In the genomic region with DNA sequence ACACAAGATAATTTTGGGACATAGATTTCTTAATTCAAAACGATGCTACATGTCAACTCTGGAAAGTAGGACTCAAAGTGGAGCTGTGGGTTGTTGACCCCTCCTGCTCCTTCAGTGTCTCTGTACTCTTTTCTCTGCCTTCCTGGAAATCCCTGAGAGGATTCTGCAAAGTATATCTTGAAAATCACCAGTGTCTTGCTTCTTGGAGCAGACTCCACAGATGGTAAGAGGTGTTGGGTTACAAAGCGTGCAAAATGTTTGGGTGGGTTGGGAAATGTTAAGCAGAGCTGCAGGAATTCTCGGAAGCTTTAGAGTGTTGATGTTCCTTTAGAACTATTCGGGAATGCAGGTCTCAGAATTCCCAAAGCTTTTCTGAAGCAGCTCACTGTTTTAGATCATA, we compare ENCODE assay signal across 18 mouse cellular contexts.
A peak's percentile ranks its signal among the peaks of the same experiment; 100 is the strongest.
DNase-seq lines count a peak whose midpoint lies in the region; ATAC-seq and TF ChIP-seq lines count a peak whose summit lies in the region.
"Had no signal": no experiment of that assay in that cellular context is flagged by ENCODE, and none has a peak within 500 bp of the region (broad histone marks: within the 10 kb centered on the region; RNA-seq: fewer than 3 reads in every experiment).

No protein-coding gene starts in this region.

- H3K4me3 ChIP-seq in intestine, embryonic 14.5 days (ENCODE audit: low read depth, low read length), result no peak overlapping the region
- no peak overlapping the region for H3K4me3 ChIP-seq in intestine, postnatal 0 days (ENCODE audit: low read depth, low read length)
- no peak overlapping the region for H3K4me3 ChIP-seq in embryonic facial prominence, embryonic 15.5 days (replicated peaks)
- no peak overlapping the region for H3K4me3 ChIP-seq in heart, embryonic 11.5 days (ENCODE audit: low read depth, low read length)
- H3K4me3 ChIP-seq: embryonic facial prominence, embryonic 13.5 days; forebrain, embryonic 13.5 days; midbrain, embryonic 13.5 days; myocyte had no signal

- no peak for ATAC-seq in intestine, embryonic 14.5 days (replicated peaks; ENCODE audit: low FRiP score, low TSS enrichment, low read depth)
- no peak for ATAC-seq in intestine, postnatal 0 days
- ATAC-seq in embryonic facial prominence, embryonic 15.5 days (ENCODE audit: insufficient number of reproducible peaks, low FRiP score, low TSS enrichment, low read depth), result 0 out of 2 replicates have a peak, but pooled peaks have one; percentile 24
- no peak for ATAC-seq in heart, embryonic 11.5 days (replicated peaks; ENCODE audit: insufficient number of reproducible peaks, low FRiP score, low TSS enrichment)
- ATAC-seq: forebrain, embryonic 13.5 days; midbrain, embryonic 13.5 days had no signal

- no peaks in the 10 kb centered on the region for H3K36me3 ChIP-seq in intestine, embryonic 14.5 days (ENCODE audit: control insufficient read depth, insufficient read depth, low read length)
- H3K36me3 ChIP-seq in intestine, postnatal 0 days (ENCODE audit: control insufficient read depth, insufficient read depth), result no peaks in the 10 kb centered on the region
- no peaks in the 10 kb centered on the region for H3K36me3 ChIP-seq in embryonic facial prominence, embryonic 15.5 days
- no peaks in the 10 kb centered on the region for H3K36me3 ChIP-seq in heart, embryonic 11.5 days (ENCODE audit: control insufficient read depth, insufficient read depth, low read length)
- H3K36me3 ChIP-seq: embryonic facial prominence, embryonic 13.5 days; midbrain, embryonic 13.5 days had no signal

- no peak for TF ChIP-seq CTCF in intestine, postnatal 0 days (IDR thresholded peaks at IDR 0.05; ENCODE audit: low read depth)

- H3K4me1 ChIP-seq in intestine, embryonic 14.5 days (replicated peaks; ENCODE audit: control insufficient read depth, insufficient read depth, low read length), result no peaks in the 10 kb centered on the region
- no peaks in the 10 kb centered on the region for H3K4me1 ChIP-seq in intestine, postnatal 0 days (replicated peaks; ENCODE audit: control insufficient read depth, insufficient read depth, low read length)
- no peaks in the 10 kb centered on the region for H3K4me1 ChIP-seq in embryonic facial prominence, embryonic 15.5 days
- H3K4me1 ChIP-seq in heart, embryonic 11.5 days (ENCODE audit: control insufficient read depth, insufficient read depth, low read length), result no peaks in the 10 kb centered on the region
- H3K4me1 ChIP-seq: forebrain, embryonic 13.5 days; midbrain, embryonic 13.5 days had no signal

- no peak overlapping the region for H3K4me2 ChIP-seq in intestine, embryonic 14.5 days (ENCODE audit: low read length)
- H3K4me2 ChIP-seq in intestine, postnatal 0 days (replicated peaks; ENCODE audit: low read depth), result no peak overlapping the region
- H3K4me2 ChIP-seq in embryonic facial prominence, embryonic 15.5 days (replicated peaks), result no peak overlapping the region
- no peak overlapping the region for H3K4me2 ChIP-seq in heart, embryonic 11.5 days
- H3K4me2 ChIP-seq: embryonic facial prominence, embryonic 13.5 days; forebrain, embryonic 13.5 days; midbrain, embryonic 13.5 days had no signal

- H3K27me3 ChIP-seq in intestine, embryonic 14.5 days (replicated peaks; ENCODE audit: control insufficient read depth, insufficient read depth, low read length), result no peaks in the 10 kb centered on the region
- no peaks in the 10 kb centered on the region for H3K27me3 ChIP-seq in intestine, postnatal 0 days (replicated peaks; ENCODE audit: control insufficient read depth, insufficient read depth, low read length)
- no peaks in the 10 kb centered on the region for H3K27me3 ChIP-seq in embryonic facial prominence, embryonic 15.5 days
- H3K27me3 ChIP-seq in heart, embryonic 11.5 days (ENCODE audit: control insufficient read depth, insufficient read depth, low read length), result no peaks in the 10 kb centered on the region
- H3K27me3 ChIP-seq: embryonic facial prominence, embryonic 13.5 days; forebrain, embryonic 13.5 days; midbrain, embryonic 13.5 days had no signal

- WGBS in intestine, embryonic 14.5 days, result 28% methylated on average over 4 of the region's 4 CpGs
- 64% methylated on average over 4 of the region's 4 CpGs for WGBS in intestine, postnatal 0 days
- WGBS in embryonic facial prominence, embryonic 15.5 days, result 16% methylated on average over 4 of the region's 4 CpGs
- WGBS in heart, embryonic 11.5 days (ENCODE audit: insufficient replicate concordance), result 51% methylated on average over 4 of the region's 4 CpGs

- no peaks in the 10 kb centered on the region for H3K9me3 ChIP-seq in intestine, embryonic 14.5 days (ENCODE audit: control insufficient read depth, low read length)
- no peaks in the 10 kb centered on the region for H3K9me3 ChIP-seq in intestine, postnatal 0 days (ENCODE audit: control insufficient read depth)
- no peaks in the 10 kb centered on the region for H3K9me3 ChIP-seq in embryonic facial prominence, embryonic 15.5 days (replicated peaks)
- no peaks in the 10 kb centered on the region for H3K9me3 ChIP-seq in heart, embryonic 11.5 days (replicated peaks; ENCODE audit: control insufficient read depth, low read length)
- H3K9me3 ChIP-seq: embryonic facial prominence, embryonic 13.5 days; forebrain, embryonic 13.5 days; midbrain, embryonic 13.5 days had no signal

- peak overlapping the region; percentile 0; the same call in 1 of the 2 replicates for H3K27ac ChIP-seq in intestine, embryonic 14.5 days (ENCODE audit: low read depth)
- H3K27ac ChIP-seq in intestine, postnatal 0 days (ENCODE audit: low read depth, low read length), result no peak overlapping the region
- no peak overlapping the region for H3K27ac ChIP-seq in embryonic facial prominence, embryonic 15.5 days (replicated peaks)
- H3K27ac ChIP-seq in heart, embryonic 11.5 days (ENCODE audit: low read depth, low read length), result no peak overlapping the region
- H3K27ac ChIP-seq: forebrain, embryonic 13.5 days; macrophage; midbrain, embryonic 13.5 days had no signal

- no peak overlapping the region for H3K9ac ChIP-seq in intestine, embryonic 14.5 days (ENCODE audit: low read length)
- H3K9ac ChIP-seq in intestine, postnatal 0 days (ENCODE audit: low read depth, low read length), result no peak overlapping the region
- H3K9ac ChIP-seq in embryonic facial prominence, embryonic 15.5 days, result no peak overlapping the region
- H3K9ac ChIP-seq in heart, embryonic 11.5 days (ENCODE audit: low read depth, low read length), result no peak overlapping the region
- H3K9ac ChIP-seq: embryonic facial prominence, embryonic 13.5 days; forebrain, embryonic 13.5 days; midbrain, embryonic 13.5 days had no signal

- peak; percentile 52 for DNase-seq in intestine, embryonic 14.5 days (ENCODE audit: low spot score)
- peak; percentile 40 for DNase-seq in right cerebral cortex, adult 18-20 months
- no peak for DNase-seq in right cerebral cortex, postnatal 14 days
- DNase-seq in kidney, postnatal 14 days, result no peak
- DNase-seq: adrenal gland, adult 8-10 months; cerebellum, adult 9-11 months; heart, adult 18-20 months; heart, postnatal 10 days; kidney, postnatal 10 days; right cerebral cortex, postnatal 25 days had no signal

Comparison
In these comparisons a context has a peak if more than half of its experiments do, and no peak if none do; other contexts are left out.
1. DNase-seq: peak in intestine, embryonic 14.5 days (single experiment) and right cerebral cortex, adult 18-20 months (single experiment); none in right cerebral cortex, postnatal 14 days (single experiment) and kidney, postnatal 14 days (single experiment).